Mouse (Mus musculus): ENCODE measurements around the gene Eml3.

Gene Eml3

GRCm38 (mm10) chr19:8914212-8914611 lies 15.1 kb upstream of the Eml3 start:
- no peak for DNase-seq (ENCODE audit: low spot score)

- no peak for DNase-seq (ENCODE audit: low spot score)
Observed at GRCm38 (mm10) chr19:8919000-8919399, 10.4 kb upstream of the Eml3 start.

GRCm38 (mm10) chr19:8919684-8920072 lies 9.7 kb upstream of the Eml3 start:
- DNase-seq (ENCODE audit: low spot score), result no peak

- peak; percentile 92 for DNase-seq (ENCODE audit: low spot score)
Observed at GRCm38 (mm10) chr19:8920073-8920736, 9.1 kb upstream of the Eml3 start, which contains the start of gene B3gat3. B3gat3 (plus strand) TSS chr19:8920374.

GRCm38 (mm10) chr19:8920836-8921291 lies 8.5 kb upstream of the Eml3 start:
- DNase-seq (ENCODE audit: low spot score), result no peak

- no peak for DNase-seq (ENCODE audit: low spot score)
Observed at GRCm38 (mm10) chr19:8921741-8922140, 7.6 kb upstream of the Eml3 start.

- no peak for DNase-seq (ENCODE audit: low spot score)
Observed at GRCm38 (mm10) chr19:8926766-8927165, 2.6 kb upstream of the Eml3 start.

GRCm38 (mm10) chr19:8927891-8928525 lies 1.3 kb upstream of the Eml3 start:
- DNase-seq (ENCODE audit: low spot score), result no peak

GRCm38 (mm10) chr19:8928689-8929223 lies 596 bp upstream of the Eml3 start:
- DNase-seq (ENCODE audit: low spot score), result no peak

- no peak for DNase-seq (ENCODE audit: low spot score)
Observed at GRCm38 (mm10) chr19:8930117-8930516, 765 bp downstream of the Eml3 start.

GRCm38 (mm10) chr19:8930771-8931170 lies 1.4 kb downstream of the Eml3 start:
- DNase-seq (ENCODE audit: low spot score), result no peak

- no peak for DNase-seq (ENCODE audit: low spot score)
Observed at GRCm38 (mm10) chr19:8936736-8937135, 7.4 kb downstream of the Eml3 start.

GRCm38 (mm10) chr19:8940526-8941133 lies 11.3 kb downstream of the Eml3 start:
- no peak for DNase-seq (ENCODE audit: low spot score)

GRCm38 (mm10) chr19:8941136-8941514 lies 11.8 kb downstream of the Eml3 start:
- DNase-seq (ENCODE audit: low spot score), result no peak

- peak; percentile 90 for DNase-seq (ENCODE audit: low spot score)
Observed at GRCm38 (mm10) chr19:8941515-8942217, 12.3 kb downstream of the Eml3 start, which contains the start of gene Mta2. Mta2 (plus strand) TSS chr19:8941875.

GRCm38 (mm10) chr19:8942276-8942964 lies 13.1 kb downstream of the Eml3 start:
- no peak for DNase-seq (ENCODE audit: low spot score)

GRCm38 (mm10) chr19:8943047-8943446 lies 13.7 kb downstream of the Eml3 start:
- DNase-seq (ENCODE audit: low spot score), result no peak

- no peak for DNase-seq (ENCODE audit: low spot score)
Observed at GRCm38 (mm10) chr19:8944062-8944461, 14.7 kb downstream of the Eml3 start.

GRCm38 (mm10) chr19:8944750-8945149 lies 15.4 kb downstream of the Eml3 start:
- DNase-seq (ENCODE audit: low spot score), result no peak

GRCm38 (mm10) chr19:8945251-8945650 lies 15.9 kb downstream of the Eml3 start:
- DNase-seq (ENCODE audit: low spot score), result no peak

- DNase-seq (ENCODE audit: low spot score), result no peak
Observed at GRCm38 (mm10) chr19:8946929-8947328, 17.6 kb downstream of the Eml3 start.

- no peak for DNase-seq (ENCODE audit: low spot score)
Observed at GRCm38 (mm10) chr19:8950190-8950589, 20.8 kb downstream of the Eml3 start.
